Mouse (Mus musculus) intestine, postnatal 0 days (tissue): ENCODE data around the gene Gm9964. TPM values are rescaled to one million over a fixed set of nuclear protein-coding genes. Genes with fewer than 3 reads are reported as not detected.

Experiments used
- ATAC-seq: fragments of 200-750 bp; cut with Nextera tagmentation; 2 replicates; pipeline ENCODE4 v1.8.0; 2017; ENCODE audit warnings: mild to moderate bottlenecking, moderate TSS enrichment, moderate library complexity
- H3K27ac ChIP-seq: fragments of 300-500 bp; sonication (generic); 2 replicates; pipeline ENCODE4 v1.5.1; 2014; ENCODE audit warnings: mild to moderate bottlenecking, low read depth, low read length, moderate library complexity
- H3K27me3 ChIP-seq: fragments of 300-500 bp; sonication (generic); replicated peaks from 2 replicates; pipeline ENCODE4 v1.6.1; 2014; ENCODE audit warnings: low read length, mixed read lengths; ENCODE audit not compliant: control insufficient read depth, insufficient read depth
- H3K36me3 ChIP-seq: fragments of 300-500 bp; sonication (generic); 2 replicates; pipeline ENCODE4 v1.6.1; 2014; ENCODE audit warnings: mild to moderate bottlenecking, moderate library complexity; ENCODE audit not compliant: control insufficient read depth, insufficient read depth
- H3K4me1 ChIP-seq: fragments of 300-500 bp; sonication (generic); replicated peaks from 2 replicates; pipeline ENCODE4 v1.6.1; 2014; ENCODE audit warnings: antibody characterized with exemption, low read length, mixed read lengths; ENCODE audit not compliant: control insufficient read depth, insufficient read depth
- H3K4me2 ChIP-seq: fragments of 300-500 bp; sonication (generic); replicated peaks from 2 replicates; pipeline ENCODE4 v1.6.1; 2014; ENCODE audit warnings: low read depth, mild to moderate bottlenecking, moderate library complexity
- H3K4me3 ChIP-seq: fragments of 300-500 bp; sonication (generic); 2 replicates; pipeline ENCODE4 v1.5.1; 2014; ENCODE audit warnings: low read depth, low read length
- H3K9ac ChIP-seq: fragments of 300-500 bp; sonication (generic); 2 replicates; pipeline ENCODE4 v1.6.1; 2014; ENCODE audit warnings: mild to moderate bottlenecking, low read depth, low read length
- H3K9me3 ChIP-seq: fragments of 300-500 bp; sonication (generic); 2 replicates; pipeline ENCODE4 v1.6.1; 2016; ENCODE audit warnings: mixed run types; ENCODE audit not compliant: control insufficient read depth
- CTCF ChIP-seq: sonication (generic); IDR thresholded peaks from 2 replicates; pipeline ENCODE4 v1.5.1; 2016; ENCODE audit warnings: low read depth, mild to moderate bottlenecking, control low read depth, antibody characterized with exemption, moderate library complexity
- WGBS: fragments of 180-500 bp; shearing (Covaris S2); extraction: QIAGEN DNeasy Blood & Tissue Kit; methylation state at CpG from one replicate; pipeline ENCODE4 v1.1.7; 2014; 5-methylcytosine and 5-hydroxymethylcytosine counted together
- polyA plus RNA-seq: library from polyadenylated mRNA; unstranded; fragments of >200 nt; fragmentation: Nextera tagmentation; extraction: Ambion mirVana; gene quantifications from 2 replicates; pipeline ENCODE4 v1.2.1, GENCODE M21; 2015

Gm9964 gene
- polyA plus RNA-seq, 1 experiment from 2014 or later = not detected

DNA sequence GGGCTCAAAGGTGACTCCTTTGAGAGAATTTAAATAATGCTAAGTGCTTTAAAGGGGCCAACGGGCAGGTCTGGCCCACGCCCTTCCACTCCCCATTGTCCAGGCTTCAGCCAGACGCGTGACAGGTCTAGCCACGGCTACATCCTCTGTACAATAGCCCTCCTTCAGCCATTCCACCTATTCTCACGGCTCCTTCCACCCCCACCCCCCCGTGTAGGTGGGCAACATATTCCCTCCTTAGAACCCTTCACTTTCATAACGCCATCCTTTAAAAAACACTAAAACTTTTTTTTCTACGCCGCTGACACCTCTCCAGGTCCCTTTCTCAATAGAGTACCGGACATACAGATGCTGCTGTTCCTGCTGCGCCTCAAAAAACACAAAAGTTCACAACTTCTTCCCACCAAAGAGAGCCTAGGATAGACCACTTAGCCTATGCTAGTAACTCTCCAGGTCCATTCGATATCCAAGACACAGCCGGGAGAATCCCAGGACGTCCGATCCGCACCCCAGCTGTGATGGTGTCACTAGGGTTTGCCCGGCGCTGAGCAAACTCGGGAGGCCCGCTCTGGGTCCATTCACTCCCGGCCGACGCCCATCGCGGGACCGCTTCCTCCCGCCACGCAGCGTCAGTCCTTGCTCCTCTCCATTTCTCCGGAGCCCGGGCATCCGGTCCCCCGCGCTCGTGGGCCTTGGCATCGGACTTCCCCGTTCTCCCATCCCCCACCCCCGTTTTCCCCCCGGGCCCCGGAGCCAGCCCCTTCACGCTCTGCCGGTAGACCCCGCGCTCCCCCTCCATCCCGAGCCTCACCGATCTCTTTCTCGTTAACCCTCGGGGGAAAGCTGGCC, 42.9 kb downstream of the Gm9964 start:
- peak; percentile 58 for ATAC-seq
- Histone ChIP-seq H3K4me2 (peak overlapping the region; percentile 83), H3K4me3 (peak overlapping the region; percentile 100), H3K9ac (peak overlapping the region; percentile 82), H3K36me3 (peaks cover 15% of the 10 kb centered on the region), H3K27me3 (no peaks in the 10 kb centered on the region), H3K4me1 (no peaks in the 10 kb centered on the region; the same call in 1 of the 2 replicates), H3K27ac (peak overlapping the region; percentile 97), H3K9me3 (no peaks in the 10 kb centered on the region)
- no peak for TF ChIP-seq CTCF
- under 1% methylated on average over 49 of the region's 49 CpGs for WGBS

DNA sequence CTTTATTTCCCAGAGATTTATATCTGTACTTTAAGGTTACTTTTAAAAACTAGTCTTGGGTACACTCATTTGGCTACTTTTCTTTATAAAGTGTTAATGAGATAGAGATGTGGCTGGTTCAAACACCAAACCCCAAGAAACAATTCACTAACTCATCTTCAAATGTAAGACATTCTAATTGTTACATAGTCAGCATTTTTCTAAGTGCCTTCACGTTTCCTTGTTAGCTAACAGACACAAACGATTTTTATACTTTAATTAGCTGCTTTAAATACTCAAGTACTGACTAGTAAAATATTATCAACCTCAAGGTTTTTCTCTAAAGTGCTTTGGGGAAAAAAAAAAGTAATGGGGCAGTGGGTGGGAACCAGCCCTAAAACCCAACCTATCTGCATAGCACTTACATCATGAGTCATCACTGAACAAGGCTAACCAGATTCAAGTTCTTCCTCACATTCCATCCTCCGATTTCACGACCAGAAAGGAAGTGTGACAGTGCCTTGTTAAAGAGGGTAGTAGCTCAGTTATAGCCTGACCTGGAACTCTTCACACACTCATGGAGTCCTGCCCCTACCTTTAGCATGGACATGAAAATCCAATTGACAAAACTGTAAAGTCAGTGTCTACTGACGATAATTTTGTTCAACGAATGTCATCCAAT, 43.7 kb downstream of the Gm9964 start:
- no peaks in the 10 kb centered on the region; the same call in 1 of the 2 replicates for H3K4me1 ChIP-seq
- H3K4me2 ChIP-seq = peak overlapping the region; percentile 83
- TF ChIP-seq CTCF = no peak
- H3K27me3 ChIP-seq = no peaks in the 10 kb centered on the region
- no peak; the same call in 1 of the 2 replicates for ATAC-seq
- H3K4me3 ChIP-seq = peak overlapping the region; percentile 100
- H3K27ac ChIP-seq = peak overlapping the region; percentile 97
- peaks cover 20% of the 10 kb centered on the region for H3K36me3 ChIP-seq
- peak overlapping the region; percentile 82; the same call in 1 of the 2 replicates for H3K9ac ChIP-seq
- WGBS = 3% methylated on average over 6 of the region's 6 CpGs
- H3K9me3 ChIP-seq = no peaks in the 10 kb centered on the region

Other genes starting within 250 kb of the Gm9964 start
- 4.7 and 6.8 TPM in 2 replicates for gene Ksr1, start 150.5 kb downstream of the Gm9964 start, polyA plus RNA-seq
- gene Wsb1, start 42.2 kb downstream of the Gm9964 start, polyA plus RNA-seq = 64.7 and 70.5 TPM in 2 replicates
- gene Nf1, start 42.8 kb upstream of the Gm9964 start, polyA plus RNA-seq = 6.3 and 8.3 TPM in 2 replicates
- gene Omg, start 207.2 kb upstream of the Gm9964 start, polyA plus RNA-seq = 0.55 and 0.75 TPM in 2 replicates
- 0.41 and 1.2 TPM in 2 replicates for gene Evi2b, start 226.9 kb upstream of the Gm9964 start, polyA plus RNA-seq
- gene Evi2, start 233.7 kb upstream of the Gm9964 start, polyA plus RNA-seq = 0.17 and 0.21 TPM in 2 replicates
- gene Evi2a, start 233.7 kb upstream of the Gm9964 start, polyA plus RNA-seq = 2.2 and 3.3 TPM in 2 replicates